Mouse (Mus musculus) v-Abl transformed pro-B cells (cell line): ENCODE measurements around the gene Hoxc10.

Source experiments
- in situ Hi-C, 2 experiments: fragments of 400-800 bp; cut with MboI; formaldehyde crosslinking; loops; one replicate each; pipeline ENCODE4 v1.15.1; 2025; ENCODE audit not compliant: unreplicated experiment in 2 of 2

The Hoxc10 gene

GRCm38 (mm10) chr15:102981379-102982288 is 15.0 kb downstream of the Hoxc10 start:
- in situ Hi-C loops = loop anchor here (10.0 kb wide), 2 partner anchors 333 to 363 kb away; partner anchors contain the start of genes Gpr84 (in 2 of the 2) and Zfp385a (in 1 of the 2)

- in situ Hi-C loops = loop anchor here (10.0 kb wide), 2 partner anchors 331 to 361 kb away; partner anchors contain the start of genes Gpr84 (in 2 of the 2) and Zfp385a (in 1 of the 2)
Measured at GRCm38 (mm10) chr15:102983716-102984115, 17.1 kb downstream of the Hoxc10 start.

DNA sequence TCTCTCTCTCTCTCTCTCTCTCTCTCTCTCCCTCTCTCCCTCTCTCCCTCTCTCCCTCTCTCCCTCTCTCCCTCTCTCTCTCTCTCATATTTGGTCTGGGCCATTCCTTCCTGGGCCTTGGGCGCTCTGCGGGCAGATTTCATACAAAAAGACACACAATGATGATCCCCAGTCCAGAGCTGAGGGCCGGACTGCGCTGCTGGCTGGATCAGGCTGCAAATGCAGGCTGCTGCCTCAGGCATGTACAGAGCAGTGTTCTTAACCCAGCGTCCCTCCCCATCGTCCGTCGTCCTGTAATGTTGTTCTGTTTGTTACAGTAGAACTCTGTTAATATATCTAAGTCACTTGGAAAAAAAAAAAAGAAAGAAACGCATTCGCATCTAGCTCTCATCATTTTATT is 17.9 kb downstream of the Hoxc10 start:
- in situ Hi-C loops = loop anchor here (10.0 kb wide), 2 partner anchors 330 to 360 kb away; partner anchors contain the start of genes Gpr84 (in 2 of the 2) and Zfp385a (in 1 of the 2)

- in situ Hi-C loops = loop anchor here (5.0 to 10.0 kb wide), 4 partner anchors 187 to 360 kb away; partner anchors contain the start of genes Gpr84 (in 2 of the 2) and Zfp385a (in 2 of the 2)
Measured at GRCm38 (mm10) chr15:102984925-102985324, 18.3 kb downstream of the Hoxc10 start.

- in situ Hi-C loops = loop anchor here (5.0 to 10.0 kb wide), 4 partner anchors 185 to 358 kb away; partner anchors contain the start of genes Gpr84 (in 2 of the 2) and Zfp385a (in 2 of the 2)
Measured at GRCm38 (mm10) chr15:102987124-102987833, 20.7 kb downstream of the Hoxc10 start.

DNA sequence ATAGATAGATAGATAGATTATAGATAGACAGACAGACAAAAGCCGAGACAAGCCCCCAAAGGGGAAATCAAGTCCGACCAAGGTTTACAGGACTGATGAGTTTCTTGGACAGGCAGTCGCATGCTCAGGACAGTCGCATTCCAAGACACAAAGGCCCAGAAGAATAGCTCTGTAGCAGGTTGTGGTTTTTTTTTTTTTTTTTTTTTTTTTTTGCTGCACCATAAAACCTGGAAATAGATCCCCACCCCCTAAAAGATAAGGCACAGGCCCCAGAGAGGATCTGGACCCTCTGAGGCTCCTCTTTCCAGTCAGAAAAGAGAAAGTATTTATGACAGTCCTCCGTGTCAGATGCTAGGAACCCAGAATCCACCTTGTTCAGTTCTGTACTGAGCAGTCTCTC is 21.5 kb downstream of the Hoxc10 start:
- in situ Hi-C loops = loop anchor here (5.0 to 10.0 kb wide), 4 partner anchors 184 to 357 kb away; partner anchors contain the start of genes Gpr84 (in 2 of the 2) and Zfp385a (in 2 of the 2)

GRCm38 (mm10) chr15:102990461-102991397 is 24.1 kb downstream of the Hoxc10 start, which contains the start of gene Hoxc8:
Gene Hoxc8, plus strand, starts transcription at chr15:102990607.
- in situ Hi-C loops = no loop called here

- in situ Hi-C loops = no loop called here
Measured at GRCm38 (mm10) chr15:102991782-102992181, 25.2 kb downstream of the Hoxc10 start.

- in situ Hi-C loops = no loop called here
Measured at GRCm38 (mm10) chr15:102992206-102992605, 25.6 kb downstream of the Hoxc10 start.

- in situ Hi-C loops = no loop called here
Measured at GRCm38 (mm10) chr15:102992863-102993262, 26.3 kb downstream of the Hoxc10 start.

GRCm38 (mm10) chr15:102996548-102996947 is 30.0 kb downstream of the Hoxc10 start:
- in situ Hi-C loops = no loop called here

- in situ Hi-C loops = no loop called here
Measured at GRCm38 (mm10) chr15:102997431-102997830, 30.8 kb downstream of the Hoxc10 start.

DNA sequence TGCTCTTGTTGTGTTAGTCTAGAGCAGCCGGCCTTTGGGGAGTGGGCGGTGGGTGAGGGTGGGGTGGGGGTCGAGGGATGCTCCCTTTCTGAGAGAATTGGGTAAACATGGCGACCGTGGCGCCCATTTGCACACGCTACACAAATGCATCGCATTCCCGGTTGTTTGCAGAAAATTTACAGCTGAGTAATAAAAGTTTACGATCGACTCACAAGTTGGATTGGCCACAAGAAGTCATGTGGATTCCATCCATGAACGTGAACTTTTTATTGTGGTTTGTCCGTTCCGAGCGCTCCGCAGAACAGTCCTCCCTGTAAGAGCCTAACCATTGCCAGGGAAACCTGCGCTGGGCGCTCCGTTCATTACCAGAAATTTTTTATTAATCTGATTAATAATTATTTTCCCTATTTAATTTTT is 31.4 kb downstream of the Hoxc10 start, which contains the start of gene Hoxc6:
Gene Hoxc6 (plus strand): TSS at position 319 of the 417 bp plus-strand sequence.
- in situ Hi-C loops = no loop called here

- in situ Hi-C loops = no loop called here
Measured at GRCm38 (mm10) chr15:102998608-102999182, 32.1 kb downstream of the Hoxc10 start.

GRCm38 (mm10) chr15:102999183-102999831 is 32.7 kb downstream of the Hoxc10 start:
- in situ Hi-C loops = no loop called here

- in situ Hi-C loops = no loop called here
Measured at GRCm38 (mm10) chr15:102999955-103000354, 33.4 kb downstream of the Hoxc10 start.

DNA sequence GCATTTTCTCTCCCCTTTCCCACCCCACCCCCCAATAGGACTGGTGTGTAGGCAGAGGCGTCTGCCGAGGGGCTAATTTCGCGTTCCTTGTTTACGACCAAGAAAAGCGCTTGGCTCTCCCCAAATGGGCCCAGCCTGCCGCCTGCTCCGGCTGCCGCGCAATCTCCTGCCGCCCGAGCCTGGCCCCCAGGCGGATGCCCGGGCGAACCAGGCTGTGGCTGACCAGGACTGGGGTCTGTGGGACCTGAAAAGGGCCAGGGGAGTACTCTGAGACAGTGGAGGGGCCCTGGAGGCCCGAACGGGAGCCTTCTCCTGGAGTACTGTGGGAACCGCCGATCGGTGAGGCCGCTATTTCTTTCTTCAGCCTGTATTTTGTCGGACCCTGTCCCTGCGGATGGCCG is 33.9 kb downstream of the Hoxc10 start:
- in situ Hi-C loops = no loop called here

DNA sequence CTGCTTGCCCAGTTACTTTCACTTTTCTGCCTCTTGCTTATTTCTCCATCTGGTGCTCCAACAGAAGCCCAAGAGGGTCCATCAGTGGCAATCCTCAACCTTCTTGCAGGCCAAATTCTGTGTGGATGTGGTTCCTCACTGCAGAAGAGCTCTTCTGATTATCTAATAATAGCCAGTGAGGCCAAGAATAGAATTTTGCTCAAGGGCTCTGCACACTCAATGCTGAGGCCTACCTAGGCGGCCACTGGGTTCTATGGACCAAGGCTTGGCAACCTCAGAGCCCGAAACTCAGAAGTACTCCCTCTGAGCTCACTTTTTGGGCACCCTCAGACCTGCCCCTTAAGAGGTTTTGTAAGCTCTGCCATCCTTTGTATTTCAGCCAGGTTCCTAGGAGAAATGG is 34.8 kb downstream of the Hoxc10 start:
- in situ Hi-C loops = no loop called here

- in situ Hi-C loops = no loop called here
Measured at GRCm38 (mm10) chr15:103002156-103002555, 35.6 kb downstream of the Hoxc10 start.
